Mouse (Mus musculus): ENCODE measurements around the gene Gucy2d.

The Gucy2d gene

DNA sequence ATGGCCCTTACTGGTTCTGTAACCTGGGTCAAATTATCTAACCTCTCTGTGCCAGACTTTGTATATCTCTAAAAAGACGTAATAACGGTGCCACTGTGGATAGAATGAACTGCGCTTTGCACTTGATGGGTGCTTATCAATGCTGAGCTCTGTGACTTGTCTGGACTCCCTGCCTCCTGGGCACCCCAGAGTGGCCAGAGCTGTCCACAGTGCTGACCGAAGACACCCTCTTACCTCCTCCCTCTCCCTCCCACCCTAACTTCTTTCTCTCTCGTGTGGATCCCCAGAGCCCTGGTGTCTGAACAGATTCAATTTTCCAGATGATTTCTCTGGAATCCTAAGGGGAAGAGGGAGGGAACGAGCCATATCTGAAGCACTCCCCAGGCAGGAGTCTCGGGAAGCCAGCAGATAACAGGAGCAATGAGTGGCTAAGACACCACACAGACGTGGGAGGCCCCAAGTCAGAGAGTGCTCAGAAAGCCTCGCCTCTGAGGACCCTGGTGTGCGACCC is at the start of gene Gucy2d:
TSS of gene Gucy2d (plus strand) at position 461 of the 511 bp plus-strand sequence.
- DNase-seq, result peak; percentile 71

DNA sequence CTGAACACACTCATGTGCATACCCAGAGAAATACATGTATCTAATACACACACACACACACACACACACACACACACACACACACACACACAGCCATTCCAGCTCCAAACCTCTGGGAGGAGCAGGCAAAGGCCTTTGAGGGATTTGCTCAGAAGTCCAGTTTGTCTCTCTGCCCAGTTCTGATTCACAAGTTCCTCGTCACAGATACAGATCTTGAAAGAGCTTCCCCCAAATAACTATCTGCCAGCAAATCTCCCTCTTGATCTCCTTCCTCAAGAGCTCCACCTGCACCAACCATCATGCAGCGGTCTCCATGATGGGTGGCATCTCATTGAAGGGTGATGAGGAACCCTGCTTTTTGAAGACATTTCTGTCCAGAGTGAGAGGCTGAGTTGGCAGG is 49.7 kb upstream of the Gucy2d start:
- no peak for DNase-seq

DNA sequence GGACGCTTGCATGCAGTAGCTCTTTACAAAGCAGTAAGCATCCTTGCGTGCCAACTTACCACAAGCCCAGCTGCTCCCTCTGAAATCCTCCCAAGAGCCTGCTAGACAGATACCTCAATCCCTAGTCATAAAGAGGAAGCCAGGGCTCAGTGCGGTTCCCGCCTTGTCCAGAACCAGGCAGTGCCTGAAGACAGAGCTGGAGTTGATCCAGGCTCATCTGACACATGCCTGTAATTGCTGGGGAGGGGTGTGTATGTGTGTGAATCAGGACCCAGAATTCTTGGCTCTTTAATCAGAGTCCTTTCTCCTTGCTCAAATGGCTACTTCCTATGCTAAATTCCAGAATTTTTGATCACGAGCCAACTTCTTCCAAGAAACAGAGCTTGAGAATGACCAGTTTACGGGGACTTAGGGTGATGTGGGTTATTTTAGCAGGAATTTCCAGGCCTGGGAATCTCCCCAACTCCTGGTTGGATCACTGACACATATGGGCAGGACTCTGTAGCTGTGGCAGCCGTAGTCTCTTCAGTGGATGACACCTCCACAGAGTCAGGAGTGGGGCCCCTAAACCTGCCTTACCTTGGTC is 48.8 kb upstream of the Gucy2d start:
- DNase-seq, result peak; percentile 28 to 41

DNA sequence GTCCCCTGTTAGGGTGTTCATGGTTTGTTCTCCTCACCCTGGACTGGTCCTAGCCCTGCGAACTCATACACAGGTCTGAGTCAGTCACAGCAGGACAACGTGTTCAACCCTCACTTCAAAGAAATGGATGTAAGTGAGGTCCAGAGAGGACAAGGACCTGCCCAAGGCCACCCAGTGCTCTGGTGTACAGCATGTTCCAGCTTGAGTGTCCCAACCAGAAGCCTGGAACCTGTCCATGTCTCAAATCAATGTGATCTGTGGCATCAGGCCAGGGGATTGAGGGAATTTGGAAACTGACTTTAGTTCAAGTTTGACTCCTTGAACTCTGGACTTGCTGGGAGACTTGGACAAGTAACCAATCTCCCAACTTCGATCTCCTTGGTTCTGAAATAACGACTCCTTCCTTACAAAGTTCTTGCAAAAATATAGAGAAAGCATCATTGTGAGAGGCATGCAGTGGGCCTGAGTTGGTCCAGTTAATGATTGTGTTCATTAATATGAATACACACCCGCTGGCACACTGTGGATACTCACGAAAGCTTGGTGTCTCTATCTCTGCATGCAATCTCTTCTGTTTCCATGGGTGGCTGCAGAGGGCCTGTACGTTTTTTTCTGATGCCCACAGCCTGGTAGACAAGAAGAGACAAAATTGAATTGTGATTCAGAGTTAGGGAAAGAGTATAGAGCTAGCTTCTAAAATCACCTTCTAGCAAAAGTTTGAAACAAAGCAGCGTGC is 47.6 kb upstream of the Gucy2d start:
- DNase-seq, result no peak

DNA sequence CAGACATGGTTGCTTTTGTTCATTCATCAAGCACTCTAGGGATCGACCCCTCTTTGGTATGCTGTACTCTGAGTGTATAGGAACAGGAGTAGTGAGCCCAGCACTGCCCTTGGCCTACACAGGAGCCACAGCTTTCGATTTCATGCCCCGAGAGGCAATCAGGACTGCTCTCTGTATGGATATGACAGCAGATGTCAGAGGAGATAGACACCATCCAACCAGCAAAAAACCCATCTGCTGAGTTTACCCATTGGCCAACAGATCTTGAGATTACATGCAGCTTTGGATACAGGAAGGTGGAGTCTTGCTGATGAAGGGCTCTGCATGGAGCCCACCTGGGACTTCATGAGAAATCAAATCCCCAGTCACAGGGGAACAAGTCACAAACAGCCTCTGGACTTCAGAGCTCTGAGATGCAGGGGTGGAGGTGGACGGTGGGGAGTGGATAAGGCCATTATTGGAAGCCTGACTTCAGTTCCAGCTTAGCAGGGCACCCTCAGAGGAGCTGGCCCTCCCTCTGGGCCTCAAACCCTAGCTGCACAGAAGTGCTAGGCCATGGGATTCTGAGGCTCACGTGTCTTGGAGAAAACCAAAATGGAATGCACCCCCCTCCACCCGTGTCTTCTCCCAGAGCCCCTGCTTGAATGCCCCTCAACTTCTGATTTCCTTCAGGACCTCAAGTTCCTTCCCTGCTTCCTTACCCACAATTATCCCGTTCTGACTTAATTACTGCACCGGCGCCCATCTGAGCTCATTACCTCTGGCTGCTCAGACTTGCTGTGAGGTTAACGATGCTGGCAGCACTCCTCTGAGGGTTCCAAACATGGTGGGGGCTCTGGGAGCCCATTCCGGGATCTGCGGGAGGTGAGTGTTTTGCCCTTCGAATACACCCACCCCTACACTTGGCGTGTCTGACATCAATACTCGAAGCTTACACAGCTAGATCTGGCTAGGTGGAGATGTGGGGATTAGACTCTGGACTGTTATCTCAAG is 37.3 kb upstream of the Gucy2d start:
- no peak for DNase-seq

DNA sequence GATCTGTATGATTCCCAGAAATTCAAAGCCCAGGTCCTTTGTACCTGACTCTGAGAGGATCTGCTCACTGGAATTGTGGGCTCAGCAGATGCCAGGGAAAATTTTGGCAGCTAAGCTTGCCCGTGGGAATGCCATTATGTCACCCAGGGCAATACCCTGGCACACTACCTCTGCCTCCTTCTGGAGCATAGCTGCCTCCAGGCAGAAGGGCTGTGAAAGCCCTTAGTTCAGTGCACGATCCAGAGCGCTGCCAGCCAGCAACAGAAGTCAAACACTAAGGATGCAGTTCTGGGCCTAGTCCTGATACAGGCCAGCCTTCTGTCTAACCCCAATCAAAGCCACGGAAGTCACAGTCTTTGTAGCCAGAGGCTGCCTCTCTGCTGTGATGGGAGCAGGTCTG is 36.2 kb upstream of the Gucy2d start:
- DNase-seq, result no peak

DNA sequence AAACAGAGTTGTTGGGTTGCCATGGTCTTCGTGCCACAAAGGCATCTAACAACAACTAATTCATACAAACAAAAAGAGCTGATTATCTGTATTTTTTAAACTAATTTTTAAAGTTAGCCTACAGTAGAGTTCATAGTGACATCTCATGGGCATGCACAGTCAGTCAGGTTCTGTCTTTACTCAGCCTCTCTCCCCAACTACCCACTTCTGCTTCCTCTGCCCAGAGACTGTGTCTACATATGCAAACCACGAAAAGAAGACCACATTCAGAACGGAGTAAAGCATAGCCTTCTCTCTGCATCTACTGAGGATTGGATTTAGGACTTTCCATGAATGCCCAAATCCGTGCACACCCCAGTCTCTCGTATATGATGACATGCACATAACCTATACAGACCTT is 32.6 kb upstream of the Gucy2d start:
- no peak for DNase-seq

DNA sequence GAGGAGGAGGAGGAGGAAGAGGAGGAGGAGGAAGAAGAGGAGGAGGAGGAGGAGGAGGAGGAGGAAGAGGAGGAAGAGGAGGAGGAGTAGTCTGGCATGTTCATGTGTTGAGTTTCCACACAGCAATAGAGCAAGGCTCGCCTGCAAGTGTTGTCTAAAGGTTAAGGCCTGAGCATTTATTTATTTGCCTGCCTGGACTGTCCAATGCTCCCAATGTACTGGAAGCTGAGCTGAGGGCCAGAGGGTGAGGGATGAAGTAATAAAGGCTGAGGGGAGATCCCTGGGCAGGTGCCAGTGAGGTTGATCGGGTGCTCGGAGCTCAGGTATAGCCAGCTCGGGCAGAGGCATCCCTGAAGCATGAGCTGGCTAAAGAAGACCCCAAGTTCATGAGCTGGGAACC is 27.1 kb upstream of the Gucy2d start:
- DNase-seq, result no peak

DNA sequence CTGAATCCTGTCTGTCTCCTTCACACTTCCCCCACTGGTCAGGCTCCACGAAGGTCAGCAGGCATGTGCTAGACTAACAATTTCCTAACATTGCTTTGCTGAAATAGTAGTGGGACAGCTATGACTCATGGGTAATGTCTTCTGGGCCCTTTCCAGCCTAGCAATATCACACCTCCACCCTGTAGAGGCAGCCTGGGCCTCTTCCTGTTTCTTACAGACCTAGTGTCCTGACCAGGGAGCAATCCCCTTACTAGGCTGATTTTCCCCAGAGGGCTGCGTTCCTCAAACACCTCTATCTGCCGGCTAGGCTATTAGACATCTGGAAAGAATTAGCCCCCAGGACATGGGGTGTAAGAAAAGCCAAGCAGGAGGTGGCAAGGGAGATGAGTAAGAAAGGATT is 24.7 kb upstream of the Gucy2d start:
- no peak for DNase-seq

DNA sequence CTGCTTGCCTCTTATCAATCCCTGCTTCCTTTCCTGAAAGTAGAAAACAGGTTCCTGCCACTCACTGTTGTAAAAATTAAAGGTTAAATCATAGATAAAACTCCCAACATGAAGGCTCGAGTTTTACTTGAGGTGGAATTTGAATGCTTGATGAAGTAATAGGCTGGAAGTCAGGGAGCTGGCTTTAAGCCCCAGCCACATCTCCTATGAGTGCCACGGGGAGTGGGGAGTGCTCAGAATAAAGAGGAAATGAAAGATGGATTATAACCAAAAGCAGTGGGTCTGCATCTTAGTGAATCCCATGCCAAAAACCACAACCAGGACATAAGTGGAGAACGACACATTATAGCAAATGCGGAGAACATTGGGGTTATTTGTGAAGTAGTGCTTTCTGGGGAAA is 24.2 kb upstream of the Gucy2d start:
- DNase-seq, result no peak

DNA sequence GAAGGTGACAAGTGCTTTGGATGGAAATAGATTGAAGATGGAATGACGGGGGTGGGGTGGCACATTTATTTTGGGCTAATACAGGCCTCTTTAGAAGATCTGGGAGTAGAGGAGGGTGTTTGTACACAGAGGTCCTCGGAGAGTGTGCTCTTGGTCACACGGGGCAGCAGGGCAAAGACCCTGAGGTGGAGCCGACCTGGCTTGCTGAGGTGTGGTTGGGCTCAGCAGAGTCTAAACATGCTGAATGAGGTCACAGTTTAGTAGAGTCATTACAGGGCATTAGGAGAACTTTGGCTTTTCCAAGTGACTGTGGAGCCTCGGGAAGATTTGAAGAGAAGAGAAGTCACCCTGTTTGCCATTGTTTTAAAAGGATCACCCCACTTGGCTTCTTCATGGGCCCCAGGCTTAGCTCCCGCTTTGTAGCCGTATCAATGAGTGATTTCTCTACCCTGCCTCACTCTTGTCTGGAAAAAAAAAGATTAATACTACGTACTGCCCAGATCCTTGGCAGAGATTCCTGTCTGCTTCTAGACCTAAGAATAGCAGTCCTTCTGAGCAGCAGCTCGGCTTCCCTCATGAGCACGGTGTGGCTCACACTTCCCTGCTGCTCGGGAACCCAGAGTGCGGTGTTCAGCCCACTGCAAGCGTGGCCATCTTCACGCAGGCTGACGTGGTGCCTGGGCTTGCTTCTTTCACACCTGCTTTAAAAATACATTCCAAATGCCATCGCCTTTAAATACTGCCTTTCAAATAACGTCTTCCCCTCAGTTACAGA is 22.0 kb upstream of the Gucy2d start:
- DNase-seq, result no peak

DNA sequence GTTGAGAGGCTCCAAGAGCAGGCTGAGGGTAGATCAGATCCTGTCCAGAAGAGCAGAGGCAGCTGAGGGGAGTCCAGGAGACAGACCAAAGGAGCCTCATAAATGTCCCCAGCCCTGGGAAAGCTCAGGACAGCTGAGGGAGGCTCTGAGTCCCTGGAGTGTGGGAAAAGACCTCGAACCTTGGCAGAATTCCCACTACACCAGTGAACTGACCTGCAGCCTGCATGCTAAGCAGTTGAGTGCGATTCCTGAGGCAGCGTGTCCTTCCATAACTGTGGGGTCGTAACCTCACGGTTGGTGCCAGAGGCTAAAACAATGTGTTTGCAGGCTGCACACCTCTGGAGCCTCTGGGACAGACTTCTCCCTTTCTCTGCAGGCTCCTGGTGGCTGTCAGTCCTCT is 20.9 kb upstream of the Gucy2d start:
- peak; percentile 10 to 13 for DNase-seq

DNA sequence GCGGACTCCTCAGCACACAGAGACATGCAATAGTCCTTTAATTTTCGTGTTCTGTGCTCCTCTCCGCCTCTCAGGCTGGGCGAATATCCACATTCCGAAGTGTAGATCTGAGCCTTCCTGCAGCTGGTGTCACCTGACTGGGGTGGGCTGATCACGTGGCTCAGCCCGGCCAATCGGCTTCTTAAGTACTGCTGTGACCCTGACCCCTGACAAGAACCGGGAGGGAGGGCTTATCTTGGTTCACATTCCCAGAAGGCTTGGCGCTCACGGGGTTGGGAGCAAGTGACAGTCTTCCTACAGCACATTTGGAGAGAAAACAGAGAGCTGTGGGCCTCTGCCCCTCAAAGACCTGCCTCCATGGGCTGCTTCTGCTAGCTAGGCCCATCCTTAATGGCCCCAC is 16.7 kb upstream of the Gucy2d start:
- no peak for DNase-seq

DNA sequence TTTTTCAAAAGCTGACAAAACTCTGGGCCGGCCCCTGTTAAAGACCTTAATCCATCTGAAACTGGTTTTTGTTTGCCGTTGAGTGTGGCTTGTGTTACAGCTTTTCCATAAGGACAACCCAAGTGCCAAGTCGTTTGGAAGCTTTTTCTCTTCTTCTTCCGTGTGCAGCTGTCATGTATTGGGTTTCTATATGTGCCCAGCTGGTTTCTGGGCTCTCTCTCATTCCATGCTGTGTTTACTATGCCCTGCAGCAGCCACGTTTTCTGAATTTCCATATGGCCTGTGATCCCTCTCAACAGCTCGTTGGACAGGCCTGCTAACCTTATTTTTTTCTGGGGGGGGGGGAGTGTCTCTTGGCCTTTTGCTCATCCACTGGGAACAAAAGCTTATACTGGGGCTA is 15.8 kb upstream of the Gucy2d start:
- no peak for DNase-seq

DNA sequence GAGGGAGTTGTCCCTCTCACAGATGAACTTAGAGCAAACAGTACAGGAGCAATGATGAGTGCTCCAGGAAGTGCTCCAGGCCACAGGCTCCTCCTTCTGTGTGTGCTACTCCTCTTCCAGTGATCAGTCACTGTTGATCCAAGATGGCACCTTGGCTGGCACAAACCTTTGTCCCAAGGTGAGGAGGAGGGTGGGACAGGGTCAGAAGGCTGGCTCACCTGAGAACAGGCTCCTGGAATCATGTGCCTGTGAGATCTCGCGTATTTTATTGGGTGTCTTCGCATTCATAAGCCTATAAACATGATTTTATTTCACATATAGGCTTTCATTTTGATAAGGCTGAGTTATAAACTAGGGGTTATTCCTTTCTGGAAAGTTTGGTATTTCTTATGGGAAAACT is 14.7 kb upstream of the Gucy2d start:
- no peak for DNase-seq

DNA sequence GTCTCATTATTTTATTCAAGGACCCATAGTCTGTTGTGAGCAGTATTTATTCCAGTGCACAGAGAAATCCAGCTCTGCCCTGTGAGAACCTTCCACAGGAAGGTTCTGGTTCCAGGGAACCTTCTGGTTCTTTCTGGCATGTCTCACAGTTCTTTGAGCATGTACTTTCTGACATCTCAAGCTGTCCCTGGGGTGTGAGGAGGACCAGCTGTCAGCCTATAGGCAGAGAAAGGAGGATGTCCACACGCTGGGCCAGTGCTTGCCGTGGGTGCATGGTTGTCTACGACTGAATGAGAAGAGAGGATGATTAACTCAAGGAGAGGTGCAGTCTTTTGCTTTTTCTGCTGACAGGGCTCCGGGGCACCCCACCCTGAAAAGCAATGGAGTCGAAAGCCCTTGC is 13.6 kb upstream of the Gucy2d start:
- peak; percentile 24 to 27 for DNase-seq

DNA sequence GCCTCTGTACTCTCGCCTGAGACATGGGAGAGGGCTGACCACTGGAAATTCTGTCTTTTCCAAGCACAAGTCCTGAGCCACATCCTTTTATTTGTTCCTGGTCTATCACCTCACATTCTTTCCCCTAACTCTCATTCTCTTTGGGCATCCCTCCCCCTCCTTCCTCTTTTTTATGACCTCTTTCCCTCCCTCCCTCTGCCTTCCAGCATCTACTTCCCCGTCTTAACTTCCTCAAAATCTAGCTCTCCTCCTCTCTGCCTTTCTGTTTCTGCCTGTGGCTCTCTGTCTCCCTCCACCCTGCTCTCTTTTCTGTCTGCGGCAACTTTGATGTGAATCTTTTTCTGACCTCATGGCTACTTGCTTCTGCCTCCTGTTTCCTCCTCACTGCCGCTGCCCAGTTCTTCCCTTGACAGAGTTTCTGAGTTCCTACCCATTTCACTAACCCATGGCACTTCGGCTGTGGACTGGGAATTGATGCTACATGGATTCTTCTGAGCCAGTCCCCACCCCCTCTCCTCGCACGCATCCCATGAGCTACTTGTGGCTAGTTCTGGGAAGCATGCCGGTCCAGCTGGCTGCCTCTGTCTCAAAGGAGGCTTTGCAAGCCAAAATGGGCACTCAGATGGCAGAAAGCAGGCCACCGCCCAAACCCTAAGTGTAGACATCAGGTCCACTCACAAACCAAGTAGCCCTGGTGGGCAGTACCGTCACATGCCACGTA is 12.9 kb upstream of the Gucy2d start:
- no peak for DNase-seq

DNA sequence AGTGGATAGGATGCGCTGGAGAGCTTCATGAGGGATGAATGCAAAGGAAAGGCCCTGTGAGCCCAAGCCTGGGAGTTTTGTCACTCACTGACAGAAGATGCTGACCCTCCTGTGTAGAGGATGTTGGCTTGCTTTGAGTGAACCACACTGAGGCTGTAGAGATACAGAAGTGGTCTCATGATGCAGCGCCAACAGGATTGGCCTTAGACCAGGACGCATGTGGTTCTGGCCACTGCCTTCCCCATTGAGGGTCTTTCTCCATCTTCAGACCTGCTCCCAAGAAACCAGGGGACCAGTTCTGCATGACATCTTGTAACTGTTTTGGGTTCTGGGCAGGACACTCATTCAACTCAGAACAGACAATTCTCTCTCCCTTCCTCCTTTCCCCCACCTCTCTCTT is 10.6 kb upstream of the Gucy2d start:
- DNase-seq, result no peak

DNA sequence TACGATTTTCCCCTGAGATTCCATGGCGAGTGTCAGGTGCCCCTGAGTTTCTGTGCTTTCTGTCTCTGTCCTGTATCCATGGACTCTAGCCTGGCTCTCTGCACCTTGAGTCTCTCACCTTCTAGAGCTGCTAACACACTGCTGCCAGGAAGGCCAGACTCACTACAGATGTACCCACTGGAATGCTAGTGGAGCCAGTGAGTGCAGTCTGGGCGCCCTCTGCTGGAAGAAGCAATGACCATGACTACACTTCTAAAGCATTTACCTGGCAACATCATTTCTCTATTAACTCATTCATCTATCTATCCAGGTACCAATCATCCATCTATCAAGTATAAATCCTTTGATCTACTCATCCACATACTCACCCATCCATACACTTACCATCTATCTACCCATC is 9.4 kb upstream of the Gucy2d start:
- peak; percentile 84 to 86 for DNase-seq

DNA sequence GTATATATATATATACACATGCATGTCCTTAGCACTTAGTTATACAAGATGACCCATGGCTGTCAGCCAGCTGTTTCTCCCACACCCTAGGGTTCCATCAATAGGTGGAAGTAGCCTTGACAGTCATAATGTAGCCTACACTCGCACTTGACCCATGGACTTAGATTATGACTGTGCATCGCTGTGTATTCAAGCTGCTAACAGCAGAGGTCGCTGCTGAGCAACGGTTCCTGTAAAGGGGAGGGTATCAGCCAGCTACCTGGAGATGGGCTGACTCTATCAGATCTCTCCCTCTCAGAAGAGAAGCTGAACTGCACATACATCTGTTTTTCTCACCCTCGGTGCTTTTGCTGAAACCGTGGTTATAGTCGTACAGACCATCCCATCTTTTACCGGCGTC is 2.6 kb upstream of the Gucy2d start:
- peak; percentile 68 to 69 for DNase-seq

DNA sequence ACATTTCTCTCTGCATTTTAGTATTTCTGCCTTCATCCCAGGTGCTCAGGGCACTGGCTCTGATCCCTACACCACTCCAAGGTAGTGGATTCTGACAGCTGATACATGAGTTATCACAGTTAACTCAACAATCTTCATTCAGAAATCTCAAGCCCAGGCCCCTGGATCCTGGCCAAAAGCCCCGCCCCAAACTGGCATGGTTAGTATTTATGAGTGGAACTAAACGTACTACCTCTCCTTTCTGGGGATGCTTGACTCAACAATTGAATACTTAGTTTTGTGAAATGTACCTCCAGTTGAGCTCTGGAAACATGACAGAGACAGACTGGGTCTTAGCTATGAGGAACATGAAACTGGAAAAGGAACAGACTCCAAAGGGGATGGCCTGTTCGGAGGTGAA is 6.7 kb downstream of the Gucy2d start:
- no peak for DNase-seq
